Mouse (Mus musculus) heart, postnatal 36 days (tissue): ENCODE results near the gene Zfp398. TPM values are rescaled to one million over a fixed set of nuclear protein-coding genes. Genes with fewer than 3 reads are reported as not detected.

Source experiments
- DNase-seq, 2 experiments: peaks; one replicate each; pipeline ENCODE4 v3.0.0; 2021 to 2022
- intact Hi-C: fragments of 180-260 bp; cut with DNase I; formaldehyde crosslinking; loops from one replicate; pipeline ENCODE4 v1.15.1; 2025
- total RNA-seq, 2 experiments: library from RNA; stranded (reverse); gene quantifications; 2 replicates each; pipeline ENCODE4 v1.2.3; 2021

The Zfp398 gene
- 1 to 10 TPM; 5.6 to 8.0 TPM for total RNA-seq

- DNase-seq, result peak; percentile 96 to 98
- intact Hi-C loops, result loop anchor here (1.0 kb wide), 1 partner anchor 85 kb away; the partner anchor contains the start of gene Zfp212
These were observed at the start of gene Zfp398 for GRCm38 (mm10) chr6:47835482-47835983. TSS of gene Zfp398 (plus strand) at chr6:47835661.

GRCm38 (mm10) chr6:47787941-47788736, 47.3 kb upstream of the Zfp398 start:
- DNase-seq, result peak; percentile 78 to 87
- intact Hi-C loops, result loop anchor here (1.0 kb wide), 1 partner anchor 26 kb away; no protein-coding TSS in a partner anchor

GRCm38 (mm10) chr6:47788821-47789220, 46.6 kb upstream of the Zfp398 start:
- DNase-seq, result no peak
- intact Hi-C loops, result loop anchor here (1.0 kb wide), 1 partner anchor 25 kb away; no protein-coding TSS in a partner anchor

- intact Hi-C loops, result no loop called here
- no peak for DNase-seq
These were observed 44.7 kb upstream of the Zfp398 start for GRCm38 (mm10) chr6:47790745-47791144.

GRCm38 (mm10) chr6:47792533-47792932, 42.9 kb upstream of the Zfp398 start:
- intact Hi-C loops, result no loop called here
- no peak for DNase-seq

- intact Hi-C loops, result no loop called here
- DNase-seq, result no peak
These were observed 42.2 kb upstream of the Zfp398 start for GRCm38 (mm10) chr6:47793284-47793683.

GRCm38 (mm10) chr6:47794106-47794830, 41.2 kb upstream of the Zfp398 start:
- intact Hi-C loops, result no loop called here
- DNase-seq, result no peak

GRCm38 (mm10) chr6:47799079-47799478, 36.4 kb upstream of the Zfp398 start:
- intact Hi-C loops, result loop anchor here (1.0 kb wide), 1 partner anchor 31 kb away; the partner anchor contains the start of gene Zfp786
- DNase-seq, result peak; percentile 50 to 58

- intact Hi-C loops, result no loop called here
- no peak for DNase-seq
These were observed 29.9 kb upstream of the Zfp398 start for GRCm38 (mm10) chr6:47805520-47805919.

- intact Hi-C loops, result no loop called here
These were observed 28.0 kb upstream of the Zfp398 start for GRCm38 (mm10) chr6:47807419-47807818.

GRCm38 (mm10) chr6:47808545-47808944, 26.9 kb upstream of the Zfp398 start:
- DNase-seq, result no peak
- intact Hi-C loops, result no loop called here

More at GRCm38 (mm10) chr6:47807419-47807818, 28.0 kb upstream of the Zfp398 start:
- DNase-seq, result no peak

GRCm38 (mm10) chr6:47809053-47809452, 26.4 kb upstream of the Zfp398 start:
- intact Hi-C loops, result no loop called here

GRCm38 (mm10) chr6:47810181-47810580, 25.3 kb upstream of the Zfp398 start:
- intact Hi-C loops, result loop anchor here (2.0 kb wide), 1 partner anchor 13 kb away; no protein-coding TSS in a partner anchor
- no peak for DNase-seq

More at GRCm38 (mm10) chr6:47809053-47809452, 26.4 kb upstream of the Zfp398 start:
- no peak for DNase-seq

- DNase-seq, result no peak
- intact Hi-C loops, result loop anchor here (2.0 kb wide), 1 partner anchor 15 kb away; no protein-coding TSS in a partner anchor
These were observed 24.1 kb upstream of the Zfp398 start for GRCm38 (mm10) chr6:47811324-47811723.

- intact Hi-C loops, result no loop called here
- no peak for DNase-seq
These were observed 23.1 kb upstream of the Zfp398 start for GRCm38 (mm10) chr6:47812271-47812915.

- intact Hi-C loops, result no loop called here
- DNase-seq, result peak; percentile 96 to 97
These were observed 22.1 kb upstream of the Zfp398 start, which contains the start of gene Pdia4 for GRCm38 (mm10) chr6:47813257-47813878. TSS of gene Pdia4 (minus strand) at chr6:47813430.

- DNase-seq, result no peak
- intact Hi-C loops, result no loop called here
These were observed 19.3 kb upstream of the Zfp398 start for GRCm38 (mm10) chr6:47816151-47816550.

GRCm38 (mm10) chr6:47818721-47819120, 16.7 kb upstream of the Zfp398 start:
- no peak for DNase-seq
- intact Hi-C loops, result no loop called here

- intact Hi-C loops, result no loop called here
- no peak for DNase-seq
These were observed 15.7 kb upstream of the Zfp398 start for GRCm38 (mm10) chr6:47819626-47820325.
